Comparison of ENCODE assay signal across 34 mouse cellular contexts in genomic region chrX:153716716-153717115, GRCm38 (mm10).
"Had no signal": no experiment of that assay in that cellular context is flagged by ENCODE, and none has a peak within 500 bp of the region (broad histone marks: within the 10 kb centered on the region; RNA-seq: fewer than 3 reads in every experiment).

No protein-coding gene starts in this region.

- H3K4me2 ChIP-seq: heart, embryonic 11.5 days; heart, embryonic 12.5 days; heart, embryonic 13.5 days; heart, embryonic 15.5 days; hindbrain, embryonic 12.5 days; hindbrain, embryonic 13.5 days; hindbrain, embryonic 14.5 days; hindbrain, embryonic 15.5 days; kidney, embryonic 15.5 days had no signal

- ATAC-seq: hindbrain, embryonic 16.5 days; hindbrain, postnatal 0 days; inflammation-experienced regulatory T-cells, adult 6 months; intestine, embryonic 16.5 days; intestine, postnatal 0 days had no signal

- H3K9ac ChIP-seq: heart, embryonic 12.5 days; heart, embryonic 13.5 days; heart, embryonic 15.5 days; hindbrain, embryonic 12.5 days; hindbrain, embryonic 13.5 days; hindbrain, embryonic 14.5 days; hindbrain, embryonic 15.5 days; kidney, embryonic 15.5 days had no signal

- H3K4me1 ChIP-seq: heart, embryonic 10.5 days; heart, embryonic 12.5 days; heart, embryonic 13.5 days; heart, embryonic 15.5 days; hindbrain, embryonic 10.5 days; hindbrain, embryonic 12.5 days; hindbrain, embryonic 13.5 days; hindbrain, embryonic 15.5 days; kidney, embryonic 15.5 days had no signal

- H3K27ac ChIP-seq: heart, embryonic 10.5 days; heart, embryonic 13.5 days; heart, embryonic 15.5 days; hindbrain, embryonic 10.5 days; hindbrain, embryonic 12.5 days; hindbrain, embryonic 13.5 days; hindbrain, embryonic 14.5 days; hindbrain, embryonic 15.5 days; hindbrain, postnatal 0 days; kidney, embryonic 15.5 days; kidney, postnatal 0 days; layer of hippocampus, adult 2 months; left cerebral cortex, adult 2 months had no signal

- H3K27me3 ChIP-seq: heart, embryonic 12.5 days; heart, embryonic 13.5 days; heart, embryonic 15.5 days; hindbrain, embryonic 12.5 days; hindbrain, embryonic 13.5 days; hindbrain, embryonic 15.5 days had no signal

- DNase-seq: heart, postnatal 10 days; heart, postnatal 36 days; heart, postnatal 4 days; kidney, adult 11 months; kidney, adult 18-20 months; kidney, adult 2 months; kidney, adult 8-10 months; kidney, adult 9 months; kidney, postnatal 10 days; kidney, postnatal 14 days; kidney, postnatal 25 days; kidney, postnatal 36 days; kidney, postnatal 4 days; layer of hippocampus, adult 9-11 months; layer of hippocampus, postnatal 36 days had no signal

- H3K36me3 ChIP-seq: heart, embryonic 10.5 days; heart, embryonic 12.5 days; heart, embryonic 13.5 days; heart, embryonic 15.5 days; hindbrain, embryonic 10.5 days; hindbrain, embryonic 12.5 days; hindbrain, embryonic 13.5 days; hindbrain, embryonic 15.5 days; kidney, embryonic 15.5 days had no signal

- H3K4me3 ChIP-seq: heart, embryonic 10.5 days; heart, embryonic 12.5 days; heart, embryonic 13.5 days; heart, embryonic 15.5 days; hindbrain, embryonic 10.5 days; hindbrain, embryonic 12.5 days; hindbrain, embryonic 13.5 days; hindbrain, embryonic 15.5 days; kidney, embryonic 15.5 days; layer of hippocampus, adult 2 months; left cerebral cortex, adult 2 months had no signal

- H3K9me3 ChIP-seq: heart, embryonic 10.5 days; heart, embryonic 12.5 days; heart, embryonic 13.5 days; heart, embryonic 15.5 days; hindbrain, embryonic 10.5 days; hindbrain, embryonic 12.5 days; hindbrain, embryonic 13.5 days; hindbrain, embryonic 15.5 days; kidney, embryonic 15.5 days had no signal
